Mouse (Mus musculus) frontal cortex, postnatal 10 days (tissue): ENCODE measurements around the gene Fgfr1op2.

ENCODE experiments used
- DNase-seq, 2 experiments: peaks; one replicate each; pipeline ENCODE4 v3.0.0; 2022; ENCODE audit warnings: low spot score in 2 of 2, mixed read lengths in 1 of 2

Gene Fgfr1op2

DNA sequence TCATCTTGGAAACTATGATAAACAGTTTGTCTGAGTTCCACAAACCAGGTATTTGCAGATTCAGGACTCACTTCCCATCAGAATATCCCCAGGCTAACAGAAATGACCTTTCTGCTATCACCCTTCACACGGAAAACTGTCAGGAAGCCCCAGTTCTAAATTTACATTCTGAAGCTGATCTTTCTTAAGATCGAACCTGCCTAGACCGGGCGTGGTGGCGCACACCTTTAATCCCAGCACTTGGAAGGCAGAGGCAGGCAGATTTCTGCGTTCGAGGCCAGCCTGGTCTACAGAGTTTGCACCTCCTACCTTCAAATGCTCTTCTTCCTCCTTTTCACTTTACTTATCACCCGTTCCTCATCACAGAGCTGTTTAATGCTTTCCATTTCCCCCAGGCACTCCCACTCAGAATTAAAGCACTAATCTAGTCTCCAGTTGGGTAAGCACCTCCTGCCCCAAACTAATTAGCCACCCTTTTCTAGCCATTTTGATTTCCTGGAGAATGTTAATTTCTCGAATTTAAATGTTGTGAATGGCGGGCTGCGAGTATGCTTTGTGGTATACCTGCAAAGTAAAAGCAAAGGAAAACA lies 64.7 kb downstream of the Fgfr1op2 start:
- no peak for DNase-seq

DNA sequence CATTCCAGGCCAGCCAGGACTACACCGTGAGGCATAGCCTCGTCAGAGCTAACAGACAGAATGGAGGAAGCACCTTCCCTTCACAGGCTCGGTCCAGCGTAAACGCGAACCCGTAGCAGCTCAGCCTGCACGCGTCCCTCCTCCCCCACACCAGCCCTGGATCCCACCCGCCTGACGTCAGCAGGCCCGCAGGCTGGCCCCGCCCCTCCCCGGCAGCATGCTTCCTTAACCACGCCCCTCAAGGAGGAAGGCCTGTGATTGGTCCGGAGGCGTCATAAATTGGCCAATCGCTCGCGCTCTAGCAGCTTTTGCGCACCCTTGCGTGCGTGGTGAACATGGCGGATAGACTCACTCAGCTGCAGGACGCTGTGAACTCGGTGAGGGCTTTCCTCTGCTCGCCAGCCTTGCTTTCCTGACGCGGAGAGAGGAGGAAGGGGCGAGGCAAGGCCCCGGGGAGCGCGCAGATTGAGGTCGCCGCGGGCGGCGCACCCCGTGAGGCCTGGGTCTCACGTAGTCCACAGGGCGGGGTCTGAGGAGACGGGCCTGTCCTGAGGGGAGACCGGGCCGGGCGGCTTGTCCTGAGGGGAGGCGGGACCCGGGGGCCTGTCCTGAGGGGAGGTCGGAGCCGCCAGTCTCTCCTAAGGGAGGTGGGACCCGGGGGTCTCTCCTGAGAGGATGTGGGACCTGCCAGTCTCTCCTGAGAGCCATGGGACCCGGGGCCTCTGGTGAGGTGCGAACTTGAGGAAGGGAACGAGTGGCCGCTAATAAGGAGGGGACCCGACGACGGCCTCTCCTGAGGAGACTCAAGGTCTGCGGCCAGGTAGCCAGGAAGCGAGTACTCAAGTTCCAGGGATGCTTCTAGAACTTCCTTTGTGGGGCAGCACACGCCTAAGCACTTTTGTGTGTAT lies 65.5 kb downstream of the Fgfr1op2 start, which contains the start of the genes Med21 and Tm7sf3:
Gene Med21, plus strand, starts transcription at position 272 of the 908 bp plus-strand sequence.
Gene Tm7sf3, minus strand, starts transcription at position 549 of the 908 bp plus-strand sequence.
- DNase-seq, result peak; percentile 96 to 98

- no peak for DNase-seq
Measured at GRCm38 (mm10) chr6:146643184-146643570, 66.2 kb downstream of the Fgfr1op2 start.
